Comparison of ENCODE assay signal across 17 mouse cellular contexts in the genomic region with DNA sequence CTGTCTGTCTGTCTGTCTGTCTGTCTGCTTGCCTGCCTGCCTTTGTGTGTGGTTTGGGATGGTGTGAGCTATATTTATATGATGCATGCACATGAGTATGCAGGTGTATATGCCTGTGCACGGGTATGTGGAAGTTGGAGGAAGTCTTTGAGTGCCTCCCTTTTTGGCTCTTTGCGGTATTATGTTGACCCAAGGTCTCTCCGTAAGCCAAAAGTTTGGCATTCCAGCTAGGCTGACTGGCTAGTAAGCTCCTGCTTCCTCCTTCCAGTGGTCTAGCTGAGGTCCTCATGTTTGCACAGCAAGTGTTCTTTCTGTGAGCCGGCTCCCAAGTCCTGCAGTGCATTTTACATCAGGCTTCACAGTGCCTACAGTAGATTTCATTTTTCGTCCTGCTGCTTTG.
"Had no signal": no experiment of that assay in that cellular context is flagged by ENCODE, and none has a peak within 500 bp of the region (broad histone marks: within the 10 kb centered on the region; RNA-seq: fewer than 3 reads in every experiment).

No protein-coding gene starts in this region.

- H3K27me3 ChIP-seq: liver, embryonic 13.5 days; liver, embryonic 15.5 days; megakaryocyte, embryonic 14.5 days; midbrain, embryonic 13.5 days; midbrain, embryonic 15.5 days; neural tube, embryonic 12.5 days; stomach, embryonic 15.5 days had no signal

- H3K9ac ChIP-seq: liver, embryonic 13.5 days; liver, embryonic 15.5 days; liver, postnatal 0 days; midbrain, embryonic 13.5 days; midbrain, embryonic 15.5 days; neural tube, embryonic 12.5 days; stomach, embryonic 15.5 days had no signal

- DNase-seq: liver; liver, embryonic 13.5 days; liver, postnatal 0 days; right cerebral cortex, postnatal 14 days; thymus, adult 2 months; thymus, postnatal 25 days; thymus, postnatal 4 days had no signal

- H3K4me3 ChIP-seq: liver, embryonic 13.5 days; liver, embryonic 15.5 days; megakaryocyte, embryonic 14.5 days; midbrain, embryonic 13.5 days; midbrain, embryonic 15.5 days; neural tube, embryonic 12.5 days; stomach, embryonic 15.5 days had no signal

- H3K4me2 ChIP-seq: liver, embryonic 11.5 days; liver, embryonic 13.5 days; liver, embryonic 15.5 days; midbrain, embryonic 11.5 days; midbrain, embryonic 13.5 days; midbrain, embryonic 15.5 days; neural tube, embryonic 12.5 days; stomach, embryonic 15.5 days had no signal

- ATAC-seq: liver, postnatal 0 days; midbrain, embryonic 13.5 days; midbrain, embryonic 15.5 days had no signal

- H3K9me3 ChIP-seq: liver, embryonic 13.5 days; liver, embryonic 15.5 days; megakaryocyte, embryonic 14.5 days; midbrain, embryonic 13.5 days; midbrain, embryonic 15.5 days; neural tube, embryonic 12.5 days; stomach, embryonic 15.5 days had no signal

- H3K27ac ChIP-seq: liver, embryonic 13.5 days; liver, embryonic 15.5 days; macrophage; midbrain, embryonic 13.5 days; midbrain, embryonic 15.5 days; neural tube, embryonic 12.5 days; stomach, embryonic 15.5 days; stomach, postnatal 0 days had no signal

- H3K36me3 ChIP-seq: liver, embryonic 15.5 days; midbrain, embryonic 13.5 days; midbrain, embryonic 15.5 days; neural tube, embryonic 12.5 days; stomach, embryonic 15.5 days had no signal

- H3K4me1 ChIP-seq: midbrain, embryonic 13.5 days; midbrain, embryonic 15.5 days; neural tube, embryonic 12.5 days; stomach, embryonic 15.5 days had no signal
